Mouse (Mus musculus) gastrocnemius, adult 18-20 months (tissue): ENCODE results near the gene Nmnat3. TPM values are rescaled to one million over a fixed set of nuclear protein-coding genes. Genes with fewer than 3 reads are reported as not detected.
A peak's percentile ranks its signal among the peaks of the same experiment; 100 is the strongest.

Experiments
- DNase-seq: peaks from one replicate; pipeline ENCODE4 v3.0.0; 2021; ENCODE audit warnings: low spot score
- total RNA-seq, 2 experiments: library from RNA; stranded (reverse); gene quantifications; 2 replicates each; pipeline ENCODE4 v1.2.3; 2021

The Nmnat3 gene
- total RNA-seq, 2 experiments from 2014 or later: 12.8 to 13.4 TPM

- DNase-seq: no peak
Measured at GRCm38 (mm10) chr9:98420666-98421065, 133.4 kb downstream of the Nmnat3 start.

DNA sequence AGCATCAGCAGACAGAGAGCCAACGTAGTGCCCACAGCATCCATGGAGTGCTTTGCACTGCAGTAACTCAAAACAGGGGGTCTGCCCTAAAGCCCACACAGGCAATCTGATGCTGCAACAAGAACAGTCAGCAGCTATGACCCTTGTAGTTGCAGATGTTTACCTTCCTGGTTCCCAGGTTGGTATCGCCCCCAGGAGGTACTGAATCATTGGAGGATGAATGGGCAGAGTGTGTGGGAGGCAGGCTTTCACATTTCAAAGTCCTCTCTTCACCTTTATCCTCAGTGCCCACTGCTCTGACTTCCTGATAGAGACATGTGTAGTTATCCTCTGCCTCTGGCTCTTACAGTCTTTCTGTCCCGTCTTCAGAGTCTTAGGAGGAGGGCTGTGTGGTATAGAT lies 134.7 kb downstream of the Nmnat3 start:
- DNase-seq: no peak

DNA sequence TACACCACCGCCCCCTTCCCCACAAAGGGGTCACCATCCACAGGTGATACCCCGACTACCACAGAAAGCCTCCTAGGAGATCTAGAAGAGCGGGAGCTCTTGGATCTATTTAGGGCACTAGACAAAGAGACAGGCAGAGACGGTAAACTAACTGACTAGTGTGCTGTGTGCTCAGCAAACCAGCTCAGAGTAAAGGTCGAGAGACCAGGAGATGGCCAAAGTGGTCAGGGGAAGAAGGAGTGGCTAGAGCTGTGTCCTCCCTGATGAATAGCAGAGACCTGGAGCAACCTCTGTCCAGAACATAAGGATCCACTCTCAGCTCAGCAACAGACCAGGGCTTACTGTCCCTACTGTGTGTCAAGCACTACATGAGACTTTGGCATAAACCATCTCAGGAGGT lies 135.4 kb downstream of the Nmnat3 start, which contains the start of gene Rbp1:
Gene Rbp1 (plus strand): TSS at position 306 of the 400 bp plus-strand sequence.
- DNase-seq: no peak

DNA sequence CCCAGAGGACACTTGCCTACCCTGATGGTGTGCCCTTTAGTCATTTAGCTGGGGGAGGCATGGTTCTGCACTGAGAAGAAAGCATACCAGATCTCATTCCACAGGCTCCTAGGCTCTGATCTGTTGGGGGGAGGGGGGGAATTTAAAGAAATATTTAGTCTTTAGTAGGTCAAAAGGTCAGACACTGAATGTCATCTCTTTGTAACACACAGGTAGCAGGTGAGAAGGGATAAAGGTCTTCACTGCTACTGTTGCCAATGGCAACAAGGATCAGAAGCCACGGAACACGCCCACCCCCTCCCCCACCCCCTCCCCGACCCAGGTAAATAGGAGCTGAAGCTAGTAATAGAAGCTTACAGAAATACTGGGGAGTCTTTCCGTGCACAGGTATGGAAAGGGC lies 136.5 kb downstream of the Nmnat3 start:
- DNase-seq: no peak

DNA sequence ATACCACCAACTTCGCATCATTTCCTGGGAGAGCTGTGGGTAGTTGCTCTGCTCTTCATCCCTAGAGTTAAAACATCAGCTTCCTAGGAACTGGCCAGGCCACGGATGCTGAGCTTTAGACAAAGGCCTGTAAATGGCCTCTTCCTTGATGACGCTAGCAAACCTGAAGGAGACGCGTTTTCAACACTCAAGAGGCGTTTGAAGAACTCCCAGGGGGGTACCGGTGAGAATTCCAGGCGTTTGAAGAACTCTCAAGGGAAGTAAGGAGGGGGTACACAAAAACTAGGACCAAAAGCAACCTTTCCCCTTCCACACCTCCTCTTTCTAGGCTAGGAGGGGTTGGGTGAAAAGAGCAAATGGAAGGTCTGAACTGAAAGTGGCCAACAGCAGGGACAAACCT lies 137.1 kb downstream of the Nmnat3 start:
- no peak for DNase-seq

DNA sequence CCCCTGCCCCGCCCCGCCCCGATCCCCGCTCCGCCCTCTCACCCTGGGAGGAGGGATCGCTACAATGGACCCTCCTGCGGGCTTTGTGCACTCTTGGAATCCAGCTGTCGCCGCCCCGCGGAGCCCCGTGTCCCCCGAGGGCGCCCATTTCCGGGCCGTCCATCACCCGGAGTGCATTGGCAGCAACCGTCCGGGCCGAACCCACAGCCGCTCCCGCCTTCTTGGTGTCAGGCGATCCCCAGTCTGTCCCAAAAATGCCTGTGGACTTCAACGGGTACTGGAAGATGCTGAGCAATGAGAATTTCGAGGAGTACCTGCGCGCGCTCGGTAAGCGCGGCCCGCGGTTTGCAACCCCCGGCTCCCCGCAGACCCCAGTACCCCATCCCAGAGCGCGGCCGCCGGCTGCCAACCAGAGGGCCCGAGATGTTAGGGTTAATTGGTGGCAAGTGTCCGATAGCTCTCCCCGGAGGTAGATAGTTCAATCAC lies 137.5 kb downstream of the Nmnat3 start:
- DNase-seq: peak; percentile 15

GRCm38 (mm10) chr9:98425351-98425880 lies 138.2 kb downstream of the Nmnat3 start:
- DNase-seq: no peak

GRCm38 (mm10) chr9:98427906-98428517 lies 140.8 kb downstream of the Nmnat3 start:
- DNase-seq: no peak

DNA sequence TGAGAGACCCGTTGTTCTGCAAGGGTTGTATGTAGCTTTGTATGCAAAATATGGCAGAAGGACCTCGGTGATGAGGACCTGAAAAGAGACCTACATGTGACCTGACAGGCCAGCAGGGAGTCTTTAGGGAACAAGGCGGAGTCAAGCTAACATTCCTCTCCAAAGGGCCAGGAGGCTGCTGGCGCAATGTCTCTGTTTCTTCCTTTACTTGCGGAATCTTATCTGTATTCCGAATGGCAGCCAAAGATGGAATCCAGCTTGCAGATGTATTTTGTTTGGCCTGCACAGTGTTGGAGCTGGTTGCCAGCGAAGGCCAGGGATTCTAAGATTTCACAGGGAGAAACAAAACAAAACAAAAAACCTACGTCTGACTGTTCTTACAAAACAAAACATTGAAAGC lies 141.5 kb downstream of the Nmnat3 start:
- peak; percentile 18 for DNase-seq

- DNase-seq: no peak
Measured at GRCm38 (mm10) chr9:98429806-98430205, 142.6 kb downstream of the Nmnat3 start.

- DNase-seq: no peak
Measured at GRCm38 (mm10) chr9:98430528-98430927, 143.3 kb downstream of the Nmnat3 start.

DNA sequence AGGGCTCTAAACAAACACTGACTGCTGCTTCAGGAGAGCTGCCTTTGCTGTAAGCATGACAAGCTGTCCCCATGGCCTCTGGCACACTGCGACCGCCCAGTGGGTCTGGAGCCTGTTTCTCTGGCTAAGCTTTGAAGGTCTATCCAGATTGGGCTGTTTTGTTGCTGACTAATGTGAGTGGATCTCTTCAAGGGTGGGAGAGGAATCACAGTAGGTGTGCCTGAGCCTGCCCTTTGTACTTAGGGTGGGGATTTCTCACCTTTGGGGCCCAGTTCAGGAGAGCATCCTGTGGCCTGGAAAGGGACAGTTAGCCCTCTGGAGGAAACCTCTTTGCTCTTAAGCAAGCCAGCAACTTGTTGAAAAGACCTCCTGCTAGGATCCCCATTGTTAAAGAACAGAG lies 145.8 kb downstream of the Nmnat3 start:
- no peak for DNase-seq

DNA sequence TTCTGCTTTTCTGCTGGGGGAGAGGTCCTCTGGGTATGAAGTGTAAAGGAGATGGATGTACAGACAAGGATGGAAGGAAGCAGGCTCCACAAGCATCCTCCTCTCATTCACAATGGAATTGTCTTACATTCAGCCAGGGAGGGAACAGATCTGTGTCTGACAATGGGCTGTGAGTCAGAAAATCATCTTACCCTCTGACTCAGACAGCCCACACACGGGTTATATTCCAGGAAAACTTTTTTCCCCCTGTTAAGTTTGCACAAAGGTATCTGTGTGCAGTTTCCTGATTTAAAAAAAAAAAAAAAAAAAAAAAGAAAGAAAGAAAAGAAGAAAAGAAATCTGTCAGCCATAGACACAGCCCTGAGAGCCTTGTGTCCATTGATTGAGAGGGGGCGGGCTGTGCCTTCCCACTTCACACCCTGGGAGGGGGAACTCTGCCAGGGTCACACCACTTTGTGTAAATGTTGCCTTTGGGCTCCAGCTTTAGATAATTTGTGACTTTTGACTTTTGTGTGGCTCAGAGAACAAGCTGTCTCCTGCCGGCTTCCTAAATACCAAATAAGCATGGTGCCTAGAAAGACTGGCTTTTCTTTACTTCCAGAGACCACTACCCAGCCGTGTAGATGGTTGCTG lies 146.8 kb downstream of the Nmnat3 start:
- no peak for DNase-seq

DNA sequence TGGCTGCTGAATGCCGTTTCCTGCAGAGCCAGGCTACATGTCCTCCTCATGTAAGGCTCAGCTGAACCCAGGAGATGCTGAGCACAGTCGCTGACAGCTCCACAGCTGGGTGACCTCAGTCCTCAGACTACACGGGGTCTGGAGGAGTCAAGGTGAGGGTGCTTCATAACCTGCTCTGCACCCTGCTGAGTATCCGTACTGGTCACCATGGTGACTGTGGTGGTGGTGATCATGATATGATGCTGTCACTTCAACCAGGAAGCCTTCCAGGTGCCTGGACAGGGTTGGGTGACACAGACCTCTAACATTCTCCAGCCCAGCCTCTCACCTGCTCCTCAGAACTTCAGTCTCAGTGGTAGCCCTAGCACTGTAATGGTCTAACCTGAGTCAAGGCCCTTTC lies 150.6 kb downstream of the Nmnat3 start:
- DNase-seq: no peak

DNA sequence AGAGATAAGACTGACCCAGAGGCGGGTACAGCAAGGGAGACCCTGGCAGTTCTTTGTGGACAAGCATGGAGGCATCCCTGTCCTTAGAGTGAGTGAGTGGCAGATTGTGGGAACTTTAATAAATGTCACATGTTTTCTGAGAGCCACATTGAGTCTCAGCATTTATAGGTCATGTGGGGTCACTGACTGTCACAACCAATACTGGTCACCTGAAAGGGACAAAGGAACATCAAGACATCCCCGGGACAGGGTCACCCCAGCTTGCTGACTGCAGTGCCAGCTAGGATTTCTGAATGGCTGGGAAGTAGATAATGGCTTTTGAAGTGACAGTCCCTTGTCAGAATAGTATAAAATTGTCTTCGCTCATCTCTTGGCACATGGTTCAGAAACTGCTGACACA lies 151.9 kb downstream of the Nmnat3 start:
- no peak for DNase-seq

DNA sequence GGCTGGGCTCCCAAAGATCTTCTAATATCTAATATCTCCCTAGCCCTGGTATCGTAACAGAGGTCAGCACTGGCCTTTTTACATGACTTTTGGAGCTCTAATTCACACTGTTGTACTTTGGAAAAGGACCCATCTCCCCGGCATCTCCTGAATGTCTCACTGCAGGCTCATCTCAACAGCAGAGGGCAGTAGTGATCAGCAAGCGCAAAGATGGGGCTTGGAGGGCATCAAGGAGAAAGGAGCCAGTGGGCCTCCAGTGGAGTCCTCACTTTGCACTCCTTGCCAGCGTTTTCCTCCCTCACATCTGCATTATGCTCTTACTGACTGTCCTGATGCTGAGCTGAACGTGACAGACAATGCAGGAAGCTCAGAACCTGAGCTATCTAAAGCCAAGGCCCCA lies 155.4 kb downstream of the Nmnat3 start:
- no peak for DNase-seq

- no peak for DNase-seq
Measured at GRCm38 (mm10) chr9:98445359-98446149, 158.3 kb downstream of the Nmnat3 start.

DNA sequence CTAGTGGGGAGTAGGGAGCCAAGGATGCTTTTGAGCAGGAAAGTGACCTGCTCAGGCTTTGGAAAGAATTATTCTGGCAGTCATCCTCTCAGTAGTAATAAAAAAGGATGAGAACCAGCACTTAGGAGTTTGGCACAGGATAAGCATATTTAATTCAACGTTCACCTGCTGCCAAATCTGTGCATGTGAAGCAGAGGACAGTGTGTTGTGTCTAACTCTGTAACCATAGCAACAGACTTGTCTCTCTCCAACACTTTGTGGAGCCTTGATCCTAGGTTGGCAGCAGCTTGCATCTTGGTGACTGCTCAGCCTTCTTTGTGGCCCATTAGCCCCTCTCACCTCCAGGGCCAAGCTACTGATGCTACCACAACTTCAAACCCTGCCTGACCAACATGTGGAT lies 163.7 kb downstream of the Nmnat3 start:
- DNase-seq: no peak

- no peak for DNase-seq
Measured at GRCm38 (mm10) chr9:98466709-98467108, 179.5 kb downstream of the Nmnat3 start.
